Mouse (Mus musculus): Measurements from ENCODE around the gene Mag.
A peak's percentile ranks its signal among the peaks of the same experiment; 100 is the strongest.
"Not testable (repeated sequence)": the region's sequence is repeated elsewhere in the genome, so short reads cannot be mapped to it uniquely, and the experiment has no call there.

The Mag gene

GRCm38 (mm10) chr7:30935422-30936099, 20.9 kb upstream of the Mag start:
- not testable (repeated sequence) for DNase-seq

GRCm38 (mm10) chr7:30924581-30924980, 9.9 kb upstream of the Mag start, which contains the start of gene Hamp2:
Gene Hamp2, minus strand, starts transcription at chr7:30924681.
- not testable (repeated sequence) for DNase-seq

GRCm38 (mm10) chr7:30924071-30924470, 9.4 kb upstream of the Mag start:
- no peak for DNase-seq

GRCm38 (mm10) chr7:30922490-30922889, 7.8 kb upstream of the Mag start:
- not testable (repeated sequence) for DNase-seq

- no peak for DNase-seq
Observed at GRCm38 (mm10) chr7:30920217-30920616, 5.5 kb upstream of the Mag start.

GRCm38 (mm10) chr7:30917219-30917618, 2.5 kb upstream of the Mag start:
- no peak for DNase-seq

- DNase-seq, result no peak
Observed at GRCm38 (mm10) chr7:30916713-30917112, 2.0 kb upstream of the Mag start.

GRCm38 (mm10) chr7:30909773-30910172, 4.9 kb downstream of the Mag start:
- DNase-seq, result no peak

GRCm38 (mm10) chr7:30908992-30909431, 5.7 kb downstream of the Mag start:
- no peak for DNase-seq

- no peak for DNase-seq
Observed at GRCm38 (mm10) chr7:30908277-30908991, 6.2 kb downstream of the Mag start.

- DNase-seq, result no peak
Observed at GRCm38 (mm10) chr7:30904042-30904441, 10.6 kb downstream of the Mag start.

- DNase-seq, result no peak
Observed at GRCm38 (mm10) chr7:30895217-30895616, 19.5 kb downstream of the Mag start.

GRCm38 (mm10) chr7:30892515-30892914, 22.2 kb downstream of the Mag start:
- DNase-seq, result peak; percentile 57

- no peak for DNase-seq
Observed at GRCm38 (mm10) chr7:30891746-30892145, 22.9 kb downstream of the Mag start.

GRCm38 (mm10) chr7:30890681-30891080, 24.0 kb downstream of the Mag start:
- DNase-seq, result no peak

- no peak for DNase-seq
Observed at GRCm38 (mm10) chr7:30888786-30889185, 25.9 kb downstream of the Mag start.

GRCm38 (mm10) chr7:30887568-30888188, 27.0 kb downstream of the Mag start:
- no peak for DNase-seq

- DNase-seq, result no peak
Observed at GRCm38 (mm10) chr7:30886852-30887251, 27.8 kb downstream of the Mag start.

GRCm38 (mm10) chr7:30884047-30884446, 30.6 kb downstream of the Mag start:
- no peak for DNase-seq

GRCm38 (mm10) chr7:30881367-30881766, 33.3 kb downstream of the Mag start:
- no peak for DNase-seq

- no peak for DNase-seq
Observed at GRCm38 (mm10) chr7:30880176-30880575, 34.5 kb downstream of the Mag start, which contains the start of gene Cd22. Gene Cd22, minus strand, starts transcription at chr7:30880342.

GRCm38 (mm10) chr7:30878950-30879349, 35.7 kb downstream of the Mag start:
- no peak for DNase-seq

- DNase-seq, result peak; percentile 54
Observed at GRCm38 (mm10) chr7:30873083-30873482, 41.6 kb downstream of the Mag start.

- no peak for DNase-seq
Observed at GRCm38 (mm10) chr7:30863386-30863785, 51.3 kb downstream of the Mag start.
